Mouse (Mus musculus): ENCODE results near the gene Slc8a1. TPM values are rescaled to one million over a fixed set of nuclear protein-coding genes. Genes with fewer than 3 reads are reported as not detected.

Gene Slc8a1
- polyA plus RNA-seq, 1 experiment from 2014 or later: 0.89 TPM

GRCm38 (mm10) chr17:81391478-81391877, 346.7 kb downstream of the Slc8a1 start:
- ATAC-seq: no peak
- Histone ChIP-seq H3K36me3 (no peaks in the 10 kb centered on the region), H3K27ac (no peak overlapping the region), H3K9me3 (replicated peaks) (no peaks in the 10 kb centered on the region), H3K4me1 (no peaks in the 10 kb centered on the region), H3K4me3 (no peak overlapping the region), H3K9ac (no peak overlapping the region), H3K27me3 (replicated peaks) (no peaks in the 10 kb centered on the region), H3K4me2 (no peak overlapping the region)
- WGBS (ENCODE audit: insufficient replicate concordance): 79% methylated on average over 7 of the region's 7 CpGs

- H3K9ac ChIP-seq: no peak overlapping the region
- H3K4me1 ChIP-seq: no peaks in the 10 kb centered on the region
- no peaks in the 10 kb centered on the region for H3K27me3 ChIP-seq (replicated peaks)
- no peak overlapping the region for H3K4me3 ChIP-seq
- H3K36me3 ChIP-seq: no peaks in the 10 kb centered on the region
- ATAC-seq: no peak
- WGBS (ENCODE audit: insufficient replicate concordance): 59% methylated on average over 3 of the region's 3 CpGs
- no peak overlapping the region for H3K4me2 ChIP-seq
- no peaks in the 10 kb centered on the region for H3K9me3 ChIP-seq (replicated peaks)
- no peak overlapping the region for H3K27ac ChIP-seq
Observed at GRCm38 (mm10) chr17:81390790-81391189, 347.4 kb downstream of the Slc8a1 start.

- no peak for ATAC-seq
- no peaks in the 10 kb centered on the region for H3K9me3 ChIP-seq (replicated peaks)
- H3K4me1 ChIP-seq: no peaks in the 10 kb centered on the region
- no peak overlapping the region for H3K4me3 ChIP-seq
- H3K4me2 ChIP-seq: no peak overlapping the region
- 69% methylated on average over 2 of the region's 2 CpGs for WGBS (ENCODE audit: insufficient replicate concordance)
- H3K9ac ChIP-seq: no peak overlapping the region
- no peaks in the 10 kb centered on the region for H3K36me3 ChIP-seq
- H3K27ac ChIP-seq: no peak overlapping the region
- H3K27me3 ChIP-seq (replicated peaks): no peaks in the 10 kb centered on the region
Observed at GRCm38 (mm10) chr17:81386118-81386517, 352.1 kb downstream of the Slc8a1 start.

GRCm38 (mm10) chr17:81385476-81385875, 352.7 kb downstream of the Slc8a1 start:
- Histone ChIP-seq H3K4me1 (no peaks in the 10 kb centered on the region), H3K9me3 (replicated peaks) (no peaks in the 10 kb centered on the region), H3K4me2 (no peak overlapping the region), H3K27ac (no peak overlapping the region), H3K9ac (no peak overlapping the region), H3K4me3 (no peak overlapping the region), H3K27me3 (replicated peaks) (no peaks in the 10 kb centered on the region), H3K36me3 (no peaks in the 10 kb centered on the region)
- 80% methylated on average over 5 of the region's 5 CpGs for WGBS (ENCODE audit: insufficient replicate concordance)
- ATAC-seq: no peak

- H3K4me3 ChIP-seq: no peak overlapping the region
- H3K27ac ChIP-seq: no peak overlapping the region
- no peaks in the 10 kb centered on the region for H3K27me3 ChIP-seq (replicated peaks)
- H3K9me3 ChIP-seq (replicated peaks): no peaks in the 10 kb centered on the region
- H3K9ac ChIP-seq: no peak overlapping the region
- 64% methylated on average over 4 of the region's 4 CpGs for WGBS (ENCODE audit: insufficient replicate concordance)
- no peak for ATAC-seq
- H3K4me1 ChIP-seq: no peaks in the 10 kb centered on the region
- H3K36me3 ChIP-seq: no peaks in the 10 kb centered on the region
- no peak overlapping the region for H3K4me2 ChIP-seq
Observed at GRCm38 (mm10) chr17:81383461-81383860, 354.7 kb downstream of the Slc8a1 start.

- no peak overlapping the region for H3K4me3 ChIP-seq
- no peaks in the 10 kb centered on the region for H3K36me3 ChIP-seq
- no peak overlapping the region for H3K9ac ChIP-seq
- no peak overlapping the region for H3K27ac ChIP-seq
- H3K4me2 ChIP-seq: no peak overlapping the region
- H3K27me3 ChIP-seq (replicated peaks): no peaks in the 10 kb centered on the region
- 65% methylated on average over 7 of the region's 7 CpGs for WGBS (ENCODE audit: insufficient replicate concordance)
- H3K9me3 ChIP-seq (replicated peaks): no peaks in the 10 kb centered on the region
- no peak for ATAC-seq
- no peaks in the 10 kb centered on the region for H3K4me1 ChIP-seq
Observed at GRCm38 (mm10) chr17:81378436-81378835, 359.7 kb downstream of the Slc8a1 start.

- ATAC-seq: no peak
- Histone ChIP-seq H3K27ac (no peak overlapping the region), H3K9ac (no peak overlapping the region), H3K4me1 (no peaks in the 10 kb centered on the region), H3K4me2 (no peak overlapping the region), H3K4me3 (no peak overlapping the region), H3K9me3 (replicated peaks) (no peaks in the 10 kb centered on the region), H3K27me3 (replicated peaks) (no peaks in the 10 kb centered on the region), H3K36me3 (no peaks in the 10 kb centered on the region)
- 51% methylated on average over 5 of the region's 5 CpGs for WGBS (ENCODE audit: insufficient replicate concordance)
Observed at GRCm38 (mm10) chr17:81377757-81378299, 360.3 kb downstream of the Slc8a1 start.

- no peak for ATAC-seq
- WGBS (ENCODE audit: insufficient replicate concordance): 39% methylated on average over 1 of the region's 1 CpGs
- Histone ChIP-seq H3K27me3 (replicated peaks) (no peaks in the 10 kb centered on the region), H3K4me2 (no peak overlapping the region), H3K9ac (no peak overlapping the region), H3K4me3 (no peak overlapping the region), H3K36me3 (no peaks in the 10 kb centered on the region), H3K4me1 (no peaks in the 10 kb centered on the region), H3K9me3 (replicated peaks) (no peaks in the 10 kb centered on the region), H3K27ac (no peak overlapping the region)
Observed at GRCm38 (mm10) chr17:81377195-81377594, 361.0 kb downstream of the Slc8a1 start.

GRCm38 (mm10) chr17:81375901-81376300, 362.3 kb downstream of the Slc8a1 start:
- Histone ChIP-seq H3K27ac (no peak overlapping the region), H3K27me3 (replicated peaks) (no peaks in the 10 kb centered on the region), H3K36me3 (no peaks in the 10 kb centered on the region), H3K9ac (no peak overlapping the region), H3K4me1 (no peaks in the 10 kb centered on the region), H3K4me2 (no peak overlapping the region), H3K9me3 (replicated peaks) (no peaks in the 10 kb centered on the region), H3K4me3 (no peak overlapping the region)
- WGBS (ENCODE audit: insufficient replicate concordance): 62% methylated on average over 6 of the region's 6 CpGs
- no peak for ATAC-seq

GRCm38 (mm10) chr17:81369036-81369435, 369.1 kb downstream of the Slc8a1 start:
- no peak for ATAC-seq
- 54% methylated on average over 2 of the region's 2 CpGs for WGBS (ENCODE audit: insufficient replicate concordance)

GRCm38 (mm10) chr17:81368503-81368902, 369.7 kb downstream of the Slc8a1 start:
- Histone ChIP-seq H3K4me3 (no peak overlapping the region), H3K4me2 (no peak overlapping the region), H3K9ac (no peak overlapping the region), H3K4me1 (no peaks in the 10 kb centered on the region), H3K27me3 (replicated peaks) (no peaks in the 10 kb centered on the region), H3K27ac (no peak overlapping the region), H3K36me3 (no peaks in the 10 kb centered on the region), H3K9me3 (replicated peaks) (no peaks in the 10 kb centered on the region)
- 59% methylated on average over 2 of the region's 2 CpGs for WGBS (ENCODE audit: insufficient replicate concordance)
- no peak for ATAC-seq

More at GRCm38 (mm10) chr17:81369036-81369435, 369.1 kb downstream of the Slc8a1 start:
- Histone ChIP-seq H3K9ac (no peak overlapping the region), H3K4me1 (no peaks in the 10 kb centered on the region), H3K4me2 (no peak overlapping the region), H3K9me3 (replicated peaks) (no peaks in the 10 kb centered on the region), H3K4me3 (no peak overlapping the region), H3K36me3 (no peaks in the 10 kb centered on the region), H3K27ac (no peak overlapping the region), H3K27me3 (replicated peaks) (no peaks in the 10 kb centered on the region)

GRCm38 (mm10) chr17:81363368-81363767, 374.8 kb downstream of the Slc8a1 start:
- no peak overlapping the region for H3K27ac ChIP-seq
- no peaks in the 10 kb centered on the region for H3K27me3 ChIP-seq (replicated peaks)
- H3K4me3 ChIP-seq: no peak overlapping the region
- no peak overlapping the region for H3K9ac ChIP-seq
- H3K4me1 ChIP-seq: no peaks in the 10 kb centered on the region
- ATAC-seq: no peak
- 88% methylated on average over 2 of the region's 2 CpGs for WGBS (ENCODE audit: insufficient replicate concordance)
- no peaks in the 10 kb centered on the region for H3K36me3 ChIP-seq
- no peak overlapping the region for H3K4me2 ChIP-seq
- H3K9me3 ChIP-seq (replicated peaks): no peaks in the 10 kb centered on the region

- Histone ChIP-seq H3K36me3 (no peaks in the 10 kb centered on the region), H3K4me3 (no peak overlapping the region), H3K9me3 (replicated peaks) (no peaks in the 10 kb centered on the region), H3K27me3 (replicated peaks) (no peaks in the 10 kb centered on the region), H3K4me2 (no peak overlapping the region), H3K9ac (no peak overlapping the region), H3K27ac (no peak overlapping the region), H3K4me1 (no peaks in the 10 kb centered on the region)
- whole genome bisulfite sequencing (ENCODE audit: insufficient replicate concordance): 76% methylated on average over 2 of the region's 2 CpGs
- ATAC-seq: no peak
Observed at GRCm38 (mm10) chr17:81360571-81360970, 377.6 kb downstream of the Slc8a1 start.

Data from liver, embryonic 12.5 days (tissue).